Mouse (Mus musculus): ENCODE measurements around the gene Cd164. TPM values are rescaled to one million over a fixed set of nuclear protein-coding genes. Genes with fewer than 3 reads are reported as not detected.
A peak's percentile ranks its signal among the peaks of the same experiment; 100 is the strongest.

The Cd164 gene
- total RNA-seq (2015; ENCODE audit: low replicate concordance) (62.7 and 87.6 TPM in 2 replicates), total RNA-seq (2017; ENCODE audit: low replicate concordance) (46.8 and 52.3 TPM in 2 replicates)

GRCm38 (mm10) chr10:41518981-41519618 lies at the start of gene Cd164:
Gene Cd164, plus strand, starts transcription at chr10:41519414.
- peak; percentile 86 for ATAC-seq (replicated peaks; ENCODE audit: low FRiP score, poor library complexity, severe bottlenecking)

GRCm38 (mm10) chr10:41470693-41471092 lies 48.5 kb upstream of the Cd164 start:
- no peak for ATAC-seq (replicated peaks; ENCODE audit: low FRiP score, poor library complexity, severe bottlenecking)

GRCm38 (mm10) chr10:41472534-41472933 lies 46.7 kb upstream of the Cd164 start:
- ATAC-seq (replicated peaks; ENCODE audit: low FRiP score, poor library complexity, severe bottlenecking): no peak

GRCm38 (mm10) chr10:41472962-41473481 lies 46.2 kb upstream of the Cd164 start:
- ATAC-seq (replicated peaks; ENCODE audit: low FRiP score, poor library complexity, severe bottlenecking): no peak

GRCm38 (mm10) chr10:41473782-41474468 lies 45.3 kb upstream of the Cd164 start:
- ATAC-seq (replicated peaks; ENCODE audit: low FRiP score, poor library complexity, severe bottlenecking): no peak

- ATAC-seq (replicated peaks; ENCODE audit: low FRiP score, poor library complexity, severe bottlenecking): no peak
Observed at GRCm38 (mm10) chr10:41474981-41475391, 44.2 kb upstream of the Cd164 start.

- no peak for ATAC-seq (replicated peaks; ENCODE audit: low FRiP score, poor library complexity, severe bottlenecking)
Observed at GRCm38 (mm10) chr10:41476171-41477017, 42.8 kb upstream of the Cd164 start, which contains the start of gene Mical1. Gene Mical1, plus strand, starts transcription at chr10:41476314.

- no peak for ATAC-seq (replicated peaks; ENCODE audit: low FRiP score, poor library complexity, severe bottlenecking)
Observed at GRCm38 (mm10) chr10:41477018-41477277, 42.3 kb upstream of the Cd164 start.

GRCm38 (mm10) chr10:41477278-41478181 lies 41.7 kb upstream of the Cd164 start:
- ATAC-seq (replicated peaks; ENCODE audit: low FRiP score, poor library complexity, severe bottlenecking): no peak

- no peak for ATAC-seq (replicated peaks; ENCODE audit: low FRiP score, poor library complexity, severe bottlenecking)
Observed at GRCm38 (mm10) chr10:41479961-41480360, 39.3 kb upstream of the Cd164 start.

- ATAC-seq (replicated peaks; ENCODE audit: low FRiP score, poor library complexity, severe bottlenecking): no peak
Observed at GRCm38 (mm10) chr10:41480938-41481880, 38.0 kb upstream of the Cd164 start.

GRCm38 (mm10) chr10:41482446-41482845 lies 36.8 kb upstream of the Cd164 start:
- no peak for ATAC-seq (replicated peaks; ENCODE audit: low FRiP score, poor library complexity, severe bottlenecking)

- no peak for ATAC-seq (replicated peaks; ENCODE audit: low FRiP score, poor library complexity, severe bottlenecking)
Observed at GRCm38 (mm10) chr10:41485778-41486177, 33.4 kb upstream of the Cd164 start.

GRCm38 (mm10) chr10:41486506-41487170 lies 32.6 kb upstream of the Cd164 start:
- no peak for ATAC-seq (replicated peaks; ENCODE audit: low FRiP score, poor library complexity, severe bottlenecking)

- no peak for ATAC-seq (replicated peaks; ENCODE audit: low FRiP score, poor library complexity, severe bottlenecking)
Observed at GRCm38 (mm10) chr10:41488877-41489276, 30.3 kb upstream of the Cd164 start.

GRCm38 (mm10) chr10:41489294-41489693 lies 29.9 kb upstream of the Cd164 start:
- no peak for ATAC-seq (replicated peaks; ENCODE audit: low FRiP score, poor library complexity, severe bottlenecking)

GRCm38 (mm10) chr10:41489708-41490517 lies 29.3 kb upstream of the Cd164 start, which contains the start of the genes Smpd2 and Ppil6:
Gene Smpd2, minus strand, starts transcription at chr10:41490369.
Gene Ppil6, plus strand, starts transcription at chr10:41490439.
- ATAC-seq (replicated peaks; ENCODE audit: low FRiP score, poor library complexity, severe bottlenecking): peak; percentile 82

Measured in erythroid progenitor cell, adult 5-6 weeks (primary cell).